Mouse (Mus musculus) mesoderm, embryonic 11.5 days (tissue): ENCODE data around the gene Lrmda.

Experiments used
- DNase-seq: peaks from one replicate; pipeline ENCODE4 v3.0.0-alpha.2; 2012; ENCODE audit warnings: low read depth, low spot score

The Lrmda gene

DNA sequence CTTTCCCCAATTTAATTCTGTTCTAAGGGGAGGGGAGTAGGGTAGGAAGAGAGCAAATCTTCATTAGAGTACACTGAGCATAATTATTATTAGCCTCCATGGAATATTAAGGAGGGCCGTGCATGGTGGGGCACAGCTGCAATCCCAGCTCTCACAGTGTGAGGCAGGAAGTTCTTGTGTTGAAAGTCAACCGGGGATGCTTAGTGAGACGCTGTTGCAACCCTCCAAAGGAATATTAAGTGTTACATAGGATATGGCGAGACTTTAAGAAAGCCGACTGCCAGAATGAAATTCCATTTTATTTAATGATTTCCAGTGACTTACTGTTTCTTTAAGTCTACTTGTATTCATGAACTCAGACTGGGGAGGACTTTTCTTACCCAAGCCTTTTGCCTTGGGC, 23.9 kb downstream of the Lrmda start:
- no peak for DNase-seq

DNA sequence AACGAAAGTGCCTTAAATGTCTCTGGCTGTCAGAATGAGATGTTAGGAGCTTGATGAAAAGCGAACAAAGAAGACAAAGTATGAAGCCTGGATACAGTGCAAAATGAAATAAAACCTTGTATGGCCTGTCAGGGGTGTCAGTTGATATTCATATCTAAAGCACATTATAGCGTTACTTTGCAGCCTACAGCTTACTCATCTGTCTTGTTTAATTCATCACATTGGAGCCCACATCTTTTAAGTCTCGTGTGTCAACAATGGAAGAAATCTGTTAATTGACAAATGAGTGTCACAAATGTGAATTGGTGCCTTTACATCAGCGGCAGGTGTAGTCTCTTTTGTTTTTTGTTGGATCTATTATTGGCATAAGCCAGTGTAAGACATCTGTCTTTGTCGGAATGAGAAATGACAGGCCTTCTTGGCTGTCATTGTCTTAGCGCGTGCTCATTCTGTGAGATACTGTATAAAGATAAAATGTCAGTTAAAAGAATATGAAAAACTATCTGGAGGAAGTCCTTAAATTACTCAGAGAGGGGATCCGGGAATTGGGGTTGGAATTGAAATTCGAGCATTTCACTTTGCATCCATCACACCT, 26.8 kb downstream of the Lrmda start:
- DNase-seq = no peak

DNA sequence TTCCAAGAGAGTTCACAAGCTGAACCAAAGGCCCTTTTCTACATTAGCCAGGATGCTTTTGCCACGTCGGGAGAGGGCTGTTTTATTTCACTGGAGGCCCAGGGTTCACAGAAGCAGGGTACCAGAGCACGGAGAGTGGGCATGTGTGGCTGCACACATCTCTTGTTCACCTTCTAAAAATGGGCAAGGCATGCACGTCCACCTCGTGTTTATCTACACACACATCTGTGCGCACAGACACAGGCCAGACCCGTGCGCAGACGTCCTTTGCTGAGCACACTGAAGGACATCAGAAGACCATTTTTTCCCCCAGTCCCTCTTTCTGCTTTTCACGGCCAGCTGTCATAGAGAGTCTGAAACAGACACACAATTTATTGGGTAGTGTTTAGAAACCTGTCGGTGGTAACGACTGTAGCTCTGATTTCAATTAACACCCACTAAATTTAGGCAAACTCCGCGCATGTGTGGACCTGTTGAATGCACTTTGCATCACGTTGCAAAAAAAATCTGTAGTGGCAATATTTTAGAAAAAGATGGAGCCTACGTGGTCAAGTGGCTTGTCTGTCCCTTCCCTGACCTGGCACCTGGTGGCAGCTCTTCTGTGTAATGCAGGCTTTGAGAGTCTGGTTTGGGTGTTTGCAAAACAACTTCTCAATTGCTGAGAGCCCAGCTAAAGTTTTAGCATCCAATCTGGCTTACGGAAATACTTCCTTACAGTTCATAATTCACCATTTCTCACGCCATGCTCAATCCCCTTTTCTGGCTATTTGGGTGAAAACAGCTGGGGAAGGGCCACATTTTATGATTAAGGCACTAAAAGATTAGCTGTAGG, 28.8 kb downstream of the Lrmda start:
- DNase-seq = no peak

DNA sequence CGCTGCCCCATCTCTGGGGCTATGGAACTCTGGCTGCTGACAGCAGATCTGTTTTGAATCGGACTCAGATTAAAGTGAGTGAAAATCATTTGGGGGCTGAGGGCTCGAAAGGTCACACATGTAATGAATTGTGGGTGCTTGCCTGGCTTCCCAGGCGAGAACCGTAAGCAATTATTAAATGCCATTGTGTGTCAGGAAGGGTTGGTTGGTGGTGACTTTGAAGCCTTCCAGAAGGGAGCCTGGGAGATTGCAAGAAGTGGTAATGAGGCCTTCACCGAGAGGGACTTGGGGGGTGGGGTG, 29.3 kb downstream of the Lrmda start:
- DNase-seq = peak; percentile 37

DNA sequence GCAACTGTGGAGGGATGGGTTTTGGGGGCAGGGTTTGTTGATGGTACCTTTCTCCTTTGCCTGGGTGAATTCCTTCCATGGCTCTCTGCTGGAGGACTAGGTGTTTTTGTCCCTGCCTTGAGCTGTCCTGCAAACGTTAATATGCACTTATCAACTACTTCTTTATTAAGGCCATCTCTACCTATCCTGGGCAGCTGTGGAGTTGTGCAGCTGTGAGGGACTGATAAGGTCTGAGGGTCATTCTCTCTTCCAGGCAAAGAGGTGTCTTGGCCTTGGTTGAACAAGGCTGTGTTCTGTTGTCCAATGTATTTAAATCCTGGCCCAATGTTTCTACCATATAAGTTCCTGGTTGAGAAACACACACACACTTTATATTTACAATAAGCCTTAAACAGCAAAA, 29.8 kb downstream of the Lrmda start:
- no peak for DNase-seq

DNA sequence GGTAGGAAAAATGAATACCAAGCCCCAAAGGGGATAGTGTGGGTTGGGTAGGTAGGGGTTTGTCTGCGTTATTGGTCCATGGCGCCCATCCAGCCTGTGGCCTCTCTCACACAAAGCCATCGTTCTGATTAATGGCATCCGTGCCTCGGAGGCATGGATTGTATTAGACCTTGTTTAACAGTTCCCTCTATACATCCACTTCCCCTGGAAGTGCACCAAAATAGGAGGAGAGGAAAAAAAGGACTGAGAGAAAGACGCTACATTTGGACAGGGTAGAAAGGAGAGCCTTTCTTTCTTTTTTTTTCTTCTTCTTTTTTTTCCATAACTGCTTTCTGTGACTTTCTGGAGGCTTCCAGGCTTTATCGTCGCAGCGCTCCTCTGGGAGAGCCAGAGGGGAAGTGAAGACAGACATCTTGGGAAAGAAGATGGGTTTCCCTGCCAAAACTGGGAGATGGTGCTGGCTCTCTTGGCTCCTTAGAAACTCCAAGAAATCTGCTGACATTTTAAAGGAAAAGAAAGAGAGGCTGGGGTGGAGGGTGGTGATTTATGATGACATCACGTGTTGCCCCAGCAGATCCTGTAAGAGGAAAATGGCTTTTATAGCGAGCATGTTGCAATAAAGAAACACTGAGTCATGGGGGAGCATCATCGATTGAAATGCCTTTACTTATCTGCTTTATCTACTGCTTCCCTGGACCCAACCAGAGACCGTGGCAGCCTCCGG, 32.6 kb downstream of the Lrmda start:
- DNase-seq = no peak

DNA sequence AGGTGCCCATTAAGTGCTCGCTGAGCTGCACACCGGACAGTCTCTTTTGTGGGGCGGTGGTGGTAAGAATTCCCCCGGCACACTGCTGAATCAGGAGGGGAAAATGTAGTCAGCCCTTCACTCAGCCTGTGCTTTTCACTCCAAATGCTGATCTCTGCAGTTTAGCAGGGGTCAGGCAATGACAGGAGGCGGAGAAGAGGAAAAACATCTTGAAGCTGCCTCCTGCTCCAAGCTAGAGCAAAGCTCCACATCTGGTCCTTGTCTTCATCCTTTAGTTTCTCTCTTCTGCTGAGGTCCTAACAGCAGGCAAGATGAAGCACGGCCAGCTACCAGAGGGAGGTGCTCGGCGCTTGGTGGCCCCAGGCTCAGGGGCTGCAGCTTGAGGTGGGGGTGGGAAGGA, 36.1 kb downstream of the Lrmda start:
- no peak for DNase-seq

DNA sequence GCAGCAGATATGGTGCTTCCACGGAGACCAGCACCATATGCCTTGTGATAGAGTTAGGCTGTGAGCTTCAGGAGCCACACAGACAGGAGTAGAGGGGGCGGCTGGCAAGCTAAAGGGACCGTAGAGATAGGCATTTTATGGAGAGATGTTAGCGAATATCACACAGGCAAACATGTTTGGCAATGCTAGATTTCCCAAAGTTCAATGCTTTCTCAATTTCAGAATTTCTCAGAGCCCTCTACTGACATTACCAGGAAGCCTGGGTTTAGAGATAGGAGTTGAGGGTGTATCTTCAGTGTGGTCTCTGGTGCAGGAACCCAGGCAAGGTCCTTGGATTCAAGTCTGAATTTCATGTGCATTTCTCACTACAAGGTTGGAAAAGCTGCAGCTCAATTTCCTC, 36.7 kb downstream of the Lrmda start:
- DNase-seq = no peak

DNA sequence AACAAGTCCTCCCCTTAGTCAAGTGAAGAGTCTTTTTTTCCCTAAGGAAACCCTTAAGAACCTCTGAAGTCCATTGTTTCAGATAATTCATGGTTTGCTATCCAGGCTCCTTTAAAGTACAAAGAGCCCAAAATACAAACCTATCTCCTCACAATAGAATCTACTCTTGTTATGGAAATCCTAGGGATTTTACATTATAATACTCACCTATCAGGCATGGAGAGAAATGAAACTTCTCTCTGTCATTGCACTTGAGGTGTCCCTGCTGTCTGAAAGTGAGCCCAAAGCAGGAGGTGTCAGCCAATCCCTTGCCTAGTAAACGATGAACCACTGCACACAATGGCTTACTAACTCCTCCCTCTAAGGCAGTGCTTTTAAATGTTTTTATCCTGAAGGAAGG, 39.2 kb downstream of the Lrmda start:
- DNase-seq = no peak

DNA sequence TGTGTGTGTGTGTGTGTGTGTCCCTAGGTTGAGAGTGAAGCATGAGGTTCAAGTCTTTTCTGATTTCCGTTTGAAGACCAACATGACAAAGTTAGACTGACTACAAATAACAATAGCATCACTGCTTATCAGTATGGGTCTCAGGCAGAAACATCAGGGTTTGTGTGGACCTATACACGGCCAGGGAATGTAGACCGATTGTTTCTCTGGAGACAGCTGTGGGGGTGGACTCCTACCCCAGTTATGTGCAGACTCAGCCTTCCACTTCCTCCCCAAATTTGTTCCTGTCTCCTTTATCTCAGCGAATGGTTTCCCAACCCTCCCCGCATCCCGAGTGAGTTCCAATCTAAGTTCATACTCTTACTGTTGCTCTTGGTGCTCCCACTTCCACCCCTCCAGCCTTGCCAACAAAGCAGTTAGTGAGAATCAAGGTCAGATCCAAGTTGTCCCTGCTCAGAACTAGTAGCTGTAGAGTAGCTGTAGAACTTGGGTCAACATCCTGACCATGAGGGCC, 39.9 kb downstream of the Lrmda start:
- no peak for DNase-seq

DNA sequence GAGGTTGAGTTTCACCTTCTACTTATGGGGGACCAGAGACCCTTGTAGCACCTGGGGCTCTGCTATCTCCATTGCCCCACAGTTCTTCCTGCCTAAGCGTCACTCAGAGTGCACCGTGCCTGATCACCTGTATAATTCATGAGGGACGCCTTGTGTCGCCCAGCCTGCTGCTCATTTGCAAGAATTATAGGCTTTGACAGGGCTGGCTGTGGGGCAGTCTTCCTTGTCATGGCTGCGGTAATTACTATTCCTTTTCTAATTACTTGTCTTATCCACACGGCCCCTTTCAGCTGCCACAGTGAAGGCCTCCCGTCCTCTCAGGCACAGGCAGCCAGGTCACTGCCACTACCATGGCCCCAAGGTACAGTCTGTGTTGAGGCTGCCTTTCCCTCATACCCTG, 41.3 kb downstream of the Lrmda start:
- no peak for DNase-seq

DNA sequence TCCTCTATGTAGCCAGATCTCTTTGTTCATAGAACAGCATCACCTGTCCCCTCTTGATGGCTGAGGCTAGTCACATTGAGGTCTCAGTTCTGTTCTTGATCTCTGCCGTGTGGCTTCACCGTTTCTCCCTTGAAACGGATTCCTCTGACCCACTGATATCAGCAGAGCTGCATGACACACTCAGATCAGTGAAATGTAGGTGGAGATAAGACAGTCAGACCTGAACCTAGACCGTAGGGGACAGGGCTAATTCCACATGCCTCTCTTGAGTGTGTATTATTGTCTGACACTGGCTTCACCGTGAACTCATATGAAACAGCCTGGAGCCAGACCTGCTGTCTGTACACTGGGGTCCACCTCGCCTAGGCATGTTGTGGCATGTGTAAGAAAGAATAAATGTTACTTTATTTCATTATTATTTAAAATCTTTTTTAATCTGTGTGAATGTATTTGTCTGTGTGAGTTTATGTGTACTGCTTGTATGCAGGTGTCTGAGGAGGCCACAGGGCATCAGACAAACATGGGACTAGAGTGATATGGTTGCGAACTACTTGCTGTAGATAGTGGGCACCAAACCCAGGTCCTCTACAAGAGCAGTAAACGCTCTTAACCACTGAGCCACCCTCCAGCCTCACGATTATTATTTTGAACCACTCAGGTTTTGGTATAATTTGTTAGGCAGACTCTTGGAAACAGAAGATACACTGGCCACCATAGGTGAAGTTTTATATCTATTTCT, 42.8 kb downstream of the Lrmda start:
- DNase-seq = no peak

DNA sequence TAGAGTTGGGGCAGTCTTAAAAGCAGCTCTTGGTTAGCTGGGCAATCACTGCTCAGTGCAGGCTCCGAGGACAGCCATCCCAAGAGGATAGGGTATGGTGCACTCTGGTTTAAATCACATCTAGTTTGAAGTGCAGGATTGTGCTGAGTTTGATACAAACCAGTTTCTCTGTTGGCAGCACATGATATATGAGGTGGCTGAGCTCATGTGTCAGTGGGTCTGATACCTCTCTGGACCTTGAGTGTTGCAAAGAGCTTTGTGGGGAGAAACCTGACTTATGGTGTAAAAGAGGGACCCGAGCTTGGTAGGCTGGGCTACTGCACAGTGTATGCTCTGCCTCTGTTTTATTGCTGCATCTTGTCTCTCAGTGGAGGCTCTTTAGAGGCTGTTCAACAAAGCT, 49.7 kb downstream of the Lrmda start:
- peak; percentile 55 for DNase-seq

DNA sequence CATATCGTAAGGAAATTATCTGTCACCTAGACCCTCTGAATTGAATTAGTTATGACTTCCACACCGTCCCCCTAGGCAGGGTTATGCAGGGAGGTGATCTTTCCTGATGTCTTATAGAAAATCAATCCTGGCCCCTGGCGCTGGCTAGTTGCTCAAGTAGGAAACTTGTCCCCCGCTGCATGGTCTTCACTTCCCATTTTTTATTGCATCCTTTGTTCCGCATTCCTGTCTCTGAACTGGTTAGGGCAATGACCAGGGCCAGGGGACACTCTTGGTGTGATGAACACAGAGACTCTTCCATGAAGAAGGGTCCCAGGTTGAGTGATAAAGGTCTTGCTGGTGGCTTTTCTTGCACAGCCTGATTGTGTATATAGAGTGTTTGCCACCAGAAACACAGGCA, 53.9 kb downstream of the Lrmda start:
- no peak for DNase-seq

DNA sequence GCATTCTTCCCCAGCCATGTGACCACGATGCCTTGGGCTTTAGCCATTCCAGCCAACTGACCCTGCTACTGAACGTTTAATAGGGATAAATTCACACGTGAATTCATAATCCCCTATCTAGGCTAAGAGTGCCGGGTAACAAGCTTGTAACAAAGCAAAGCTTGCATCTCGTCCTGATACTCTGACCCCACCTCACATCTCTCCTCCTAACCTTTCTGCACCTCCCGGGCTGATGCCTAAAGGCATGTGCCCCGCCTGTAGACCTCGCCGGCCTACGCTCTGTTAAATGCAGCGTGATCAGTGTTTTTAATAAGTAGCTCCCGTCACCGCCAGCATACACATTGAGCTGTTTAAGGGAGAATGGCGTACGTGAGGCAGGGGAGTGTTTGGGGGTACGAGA, 54.7 kb downstream of the Lrmda start:
- no peak for DNase-seq

DNA sequence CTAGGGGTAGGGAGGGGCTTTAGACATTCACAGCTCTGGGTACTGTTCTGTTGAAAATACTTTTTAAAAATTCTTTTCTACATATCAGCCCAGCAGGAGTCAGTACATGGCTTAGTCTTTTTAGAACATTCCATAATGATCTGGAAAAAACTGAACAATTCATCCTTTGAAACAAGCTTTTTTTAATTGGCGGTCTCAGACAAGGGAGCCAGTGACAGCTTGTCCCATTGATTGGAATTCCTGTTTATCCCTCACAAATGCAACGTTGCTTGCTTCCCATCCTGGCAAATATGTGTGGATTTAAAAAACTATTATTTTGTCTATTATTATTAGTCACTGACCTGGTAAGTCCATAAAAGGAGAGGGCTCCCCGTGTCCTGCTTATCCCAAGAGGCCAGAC, 64.4 kb downstream of the Lrmda start:
- no peak for DNase-seq

DNA sequence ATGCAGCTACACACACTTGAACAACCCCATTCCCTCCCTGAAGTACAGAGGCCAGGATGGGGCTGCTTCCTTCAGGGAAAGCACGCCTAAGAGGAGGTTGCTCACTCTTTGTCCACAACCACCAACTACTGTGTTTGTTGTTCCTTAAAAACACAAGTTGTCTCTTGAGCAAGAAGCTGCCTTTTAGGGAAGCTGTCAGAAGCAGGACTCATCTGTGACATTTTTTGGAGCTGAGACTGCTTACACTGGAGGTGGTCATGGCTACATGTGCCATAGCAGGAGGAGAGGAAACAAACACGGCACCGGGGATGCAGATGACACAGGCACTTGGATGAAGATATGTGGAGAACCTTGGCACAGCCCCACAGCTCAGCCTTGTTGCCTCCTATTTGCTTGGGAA, 65.9 kb downstream of the Lrmda start:
- no peak for DNase-seq

DNA sequence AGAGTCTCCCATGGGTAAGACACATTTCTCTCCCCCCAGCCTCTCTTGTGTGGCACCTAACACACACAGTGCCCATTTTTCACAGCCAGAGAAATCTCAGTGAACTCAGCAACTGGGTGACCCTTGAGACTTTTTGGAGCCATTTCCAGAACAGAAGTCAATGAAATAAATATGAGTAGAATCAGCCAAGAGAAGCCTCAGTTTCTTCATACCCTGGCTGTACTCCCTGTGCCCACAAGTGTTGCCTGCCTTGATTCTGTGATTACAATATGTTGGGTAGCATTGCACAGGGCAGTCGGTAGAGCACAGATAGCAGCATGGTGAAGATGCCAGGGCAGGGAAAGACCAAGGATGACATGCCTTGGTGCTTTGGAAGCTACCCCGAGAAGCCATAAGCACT, 69.1 kb downstream of the Lrmda start:
- no peak for DNase-seq

DNA sequence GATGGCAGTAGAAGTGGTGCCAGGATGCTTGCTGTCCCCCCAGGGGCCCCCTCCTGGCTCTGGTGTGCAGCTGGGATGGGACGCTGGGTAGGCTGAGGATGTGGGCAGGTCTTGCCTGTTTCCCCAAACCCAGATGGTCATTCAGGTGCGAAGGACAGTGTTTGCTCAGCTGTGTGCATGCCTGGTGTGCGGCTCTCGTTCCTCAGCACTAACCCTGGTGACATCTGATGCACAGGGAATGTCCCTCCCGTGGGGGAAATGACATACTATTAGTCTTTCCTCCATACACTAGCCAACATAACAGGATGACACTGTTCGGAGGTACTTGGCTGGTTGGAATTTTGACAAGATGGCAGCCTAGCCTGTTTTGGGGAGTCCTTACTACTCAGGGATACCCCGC, 69.8 kb downstream of the Lrmda start:
- no peak for DNase-seq

DNA sequence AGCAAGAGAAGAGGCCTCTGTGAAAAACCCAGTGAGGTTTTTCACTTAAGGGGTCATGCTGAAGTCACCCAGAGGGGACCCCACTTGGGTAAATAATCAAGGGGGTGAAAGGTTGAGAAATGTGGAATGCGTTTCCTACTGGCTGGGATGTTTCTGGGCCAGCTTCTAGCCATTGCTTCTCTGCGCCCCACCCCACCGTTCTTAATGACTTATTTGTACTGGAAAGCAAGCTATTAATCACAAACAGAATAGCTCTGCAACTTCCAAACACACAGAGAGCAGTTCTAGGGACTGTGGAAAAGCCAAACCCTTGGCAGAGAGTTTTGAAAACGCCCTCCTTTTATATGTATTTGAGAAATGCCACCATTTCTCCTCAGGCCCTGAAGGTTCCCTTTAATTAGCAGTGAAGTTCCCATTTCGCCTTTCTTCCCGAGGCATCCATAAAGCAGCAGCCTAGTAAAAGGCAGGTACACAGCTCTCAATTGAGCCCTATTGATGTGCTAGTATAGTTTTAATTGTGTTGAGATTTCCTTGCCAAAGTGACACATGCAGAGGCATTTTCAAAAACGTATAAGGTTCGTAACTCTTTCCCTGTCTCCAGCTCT, 70.5 kb downstream of the Lrmda start:
- DNase-seq = peak; percentile 61

DNA sequence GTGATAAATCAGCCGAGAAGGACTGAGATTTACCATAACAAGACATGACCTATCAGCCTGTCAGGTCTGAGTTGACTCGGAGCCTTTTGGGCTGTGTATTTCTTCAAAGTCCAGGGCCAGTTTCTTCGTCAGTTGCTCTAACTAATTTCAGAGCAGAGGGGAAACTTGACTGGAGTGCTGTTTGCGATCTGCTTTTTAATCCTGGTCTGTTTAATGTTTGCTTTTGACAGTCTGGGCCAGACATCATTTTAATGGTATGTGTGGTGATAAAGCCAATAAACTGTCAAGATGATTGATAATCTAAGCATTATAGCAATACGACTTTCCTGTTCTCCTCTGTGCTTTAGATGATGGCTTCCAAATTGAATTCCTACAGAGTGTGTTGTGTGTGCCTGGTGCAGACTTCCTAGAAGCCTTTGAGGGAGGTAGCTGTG, 71.3 kb downstream of the Lrmda start:
- DNase-seq = peak; percentile 68

DNA sequence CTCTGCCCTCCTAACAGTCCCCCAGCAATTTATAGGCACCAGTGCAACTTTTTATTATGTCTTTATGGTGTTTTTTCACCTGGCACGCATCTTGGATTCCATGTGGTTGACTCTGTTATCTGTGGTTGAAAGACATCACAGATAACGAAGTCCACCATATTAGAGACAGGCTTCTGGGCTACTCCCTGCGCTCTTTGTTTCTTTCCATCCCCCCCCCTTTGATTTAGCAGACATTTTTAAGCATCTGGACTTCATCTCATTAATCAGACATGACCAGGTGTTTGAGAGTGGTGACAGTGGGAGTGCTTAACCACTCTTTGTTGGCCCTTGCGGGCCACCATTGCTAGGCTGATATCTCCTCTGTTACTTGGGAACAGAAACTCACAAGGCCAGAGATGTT, 71.8 kb downstream of the Lrmda start:
- peak; percentile 57 for DNase-seq
